Mouse (Mus musculus) ES-Bruce4 (cell line): ENCODE data around the gene Cyb5r1. TPM values are rescaled to one million over a fixed set of nuclear protein-coding genes. Genes with fewer than 3 reads are reported as not detected.

Experiments
- H3K27ac ChIP-seq: 2 replicates; pipeline ENCODE4 v1.5.1; 2012; ENCODE audit warnings: low read length, inconsistent platforms; ENCODE audit not compliant: insufficient read depth
- H3K27me3 ChIP-seq: 2 replicates; pipeline ENCODE4 v1.6.1; 2012; ENCODE audit warnings: mild to moderate bottlenecking, low read length, inconsistent platforms; ENCODE audit not compliant: control insufficient read depth, poor library complexity, insufficient read depth, severe bottlenecking
- H3K36me3 ChIP-seq: 2 replicates; pipeline ENCODE4 v1.6.1; 2012; ENCODE audit warnings: inconsistent platforms, mild to moderate bottlenecking, low read length, moderate library complexity; ENCODE audit not compliant: control insufficient read depth, poor library complexity, insufficient read depth, severe bottlenecking
- H3K4me1 ChIP-seq: one replicate; pipeline ENCODE4 v1.8.1; 2011; ENCODE audit warnings: low read length; ENCODE audit not compliant: control insufficient read depth, insufficient read depth
- H3K4me3 ChIP-seq: 2 replicates; pipeline ENCODE4 v1.5.1; 2011; ENCODE audit warnings: low read depth, mild to moderate bottlenecking, low read length
- H3K9ac ChIP-seq: 2 replicates; pipeline ENCODE4 v1.6.1; 2012; ENCODE audit warnings: low read depth, mild to moderate bottlenecking, inconsistent platforms; ENCODE audit not compliant: poor library complexity, severe bottlenecking
- H3K9me3 ChIP-seq: replicated peaks from 2 replicates; pipeline ENCODE4 v1.6.1; 2012; ENCODE audit warnings: mild to moderate bottlenecking, low read length, inconsistent platforms; ENCODE audit not compliant: control insufficient read depth, poor library complexity, insufficient read depth, severe bottlenecking
- CTCF ChIP-seq: IDR thresholded peaks from one replicate; pipeline ENCODE4 v1.8.1; 2011; ENCODE audit warnings: low read depth, low read length
- EP300 ChIP-seq: IDR thresholded peaks from 2 replicates; pipeline ENCODE4 v1.6.1; 2011; ENCODE audit warnings: low read depth, low read length; ENCODE audit not compliant: insufficient read depth
- POLR2A ChIP-seq: IDR thresholded peaks from one replicate; pipeline ENCODE4 v1.8.1; 2011; ENCODE audit warnings: low read length; ENCODE audit not compliant: insufficient read depth
- polyA plus RNA-seq: library from polyadenylated mRNA; stranded (reverse); fragments of >200 nt; gene quantifications from 2 replicates; pipeline ENCODE4 v1.2.4, GENCODE M21; 2011; ENCODE audit warnings: low read depth; ENCODE audit not compliant: missing spikeins, insufficient read depth, insufficient read length

The Cyb5r1 gene
- polyA plus RNA-seq, 1 experiment: 70.8 TPM

GRCm38 (mm10) chr1:134363194-134363593, 42.2 kb upstream of the Cyb5r1 start:
- Histone ChIP-seq H3K9ac (no peak overlapping the region), H3K9me3 (no peaks in the 10 kb centered on the region)
- no peak for TF ChIP-seq EP300
- TF ChIP-seq POLR2A: no peak
- no peak for TF ChIP-seq CTCF

GRCm38 (mm10) chr1:134365491-134365890, 39.9 kb upstream of the Cyb5r1 start:
- no peak for TF ChIP-seq POLR2A
- Histone ChIP-seq H3K27me3 (no peaks in the 10 kb centered on the region), H3K9ac (no peak overlapping the region), H3K4me1 (no peaks in the 10 kb centered on the region), H3K4me3 (no peak overlapping the region), H3K9me3 (peaks cover 10% of the 10 kb centered on the region), H3K36me3 (peaks cover 2% of the 10 kb centered on the region; the same call in 1 of the 2 replicates), H3K27ac (no peak overlapping the region)

More at GRCm38 (mm10) chr1:134363194-134363593, 42.2 kb upstream of the Cyb5r1 start:
- Histone ChIP-seq H3K36me3 (peaks cover 23% of the 10 kb centered on the region), H3K27ac (no peak overlapping the region), H3K4me1 (no peaks in the 10 kb centered on the region), H3K4me3 (no peak overlapping the region), H3K27me3 (no peaks in the 10 kb centered on the region)

DNA sequence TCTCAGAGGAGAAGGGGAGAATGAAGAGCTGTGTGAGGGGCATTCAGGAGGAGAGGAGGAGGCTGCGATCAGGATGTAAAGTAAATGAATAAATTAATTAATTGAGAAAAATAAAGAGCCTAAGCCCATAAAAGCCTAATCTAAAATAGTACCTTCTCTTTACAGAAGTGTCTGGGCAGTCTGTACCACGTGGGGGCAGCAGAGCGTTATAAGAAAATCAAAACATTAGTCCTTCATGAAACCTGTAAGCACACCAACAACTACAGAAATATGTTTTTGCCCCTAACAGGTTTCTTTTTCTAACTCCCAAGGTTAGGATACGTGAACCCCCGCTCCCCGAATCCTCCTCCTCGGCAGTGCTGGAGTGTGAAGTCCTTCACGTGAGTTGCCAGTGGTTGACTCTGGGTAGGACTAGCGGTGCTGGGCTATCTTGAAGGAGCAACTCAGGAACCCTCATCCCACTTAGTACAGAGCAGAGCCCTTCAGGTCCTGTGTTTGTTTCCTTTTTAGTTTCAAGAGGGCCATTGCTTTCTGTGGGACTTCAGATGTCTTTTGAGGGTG, 36.5 kb upstream of the Cyb5r1 start:
- H3K27ac ChIP-seq: no peak overlapping the region
- no peaks in the 10 kb centered on the region for H3K27me3 ChIP-seq
- H3K9me3 ChIP-seq: peaks cover 14% of the 10 kb centered on the region
- no peak overlapping the region for H3K4me3 ChIP-seq
- H3K4me1 ChIP-seq: no peaks in the 10 kb centered on the region
- H3K36me3 ChIP-seq: no peaks in the 10 kb centered on the region
- no peak for TF ChIP-seq EP300
- TF ChIP-seq CTCF: no peak
- no peak for TF ChIP-seq POLR2A
- no peak overlapping the region for H3K9ac ChIP-seq

DNA sequence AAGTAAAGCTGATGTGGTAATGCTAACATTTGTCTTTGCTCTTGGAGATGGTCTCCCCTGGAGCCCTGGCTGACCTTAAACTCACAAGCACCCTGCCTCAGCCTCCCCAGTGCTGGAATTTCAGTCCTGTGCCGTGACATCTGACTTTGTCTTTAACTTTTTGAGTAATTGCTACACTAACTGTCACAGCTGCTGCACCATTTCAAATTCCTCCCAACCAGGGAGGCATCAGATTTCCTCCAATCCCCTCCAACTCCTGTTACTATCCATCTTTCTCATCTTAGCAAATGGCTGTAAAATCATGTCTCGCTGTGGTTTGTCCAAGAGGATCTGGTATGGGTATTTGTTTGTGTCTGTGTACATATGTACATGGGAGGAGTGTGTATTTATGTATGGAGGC, 31.2 kb upstream of the Cyb5r1 start:
- no peak for TF ChIP-seq POLR2A
- TF ChIP-seq CTCF: no peak
- TF ChIP-seq EP300: no peak
- Histone ChIP-seq H3K9me3 (peaks cover 14% of the 10 kb centered on the region), H3K4me3 (no peak overlapping the region), H3K4me1 (no peaks in the 10 kb centered on the region), H3K27ac (no peak overlapping the region), H3K9ac (no peak overlapping the region), H3K27me3 (no peaks in the 10 kb centered on the region), H3K36me3 (no peaks in the 10 kb centered on the region)

GRCm38 (mm10) chr1:134381051-134381450, 24.3 kb upstream of the Cyb5r1 start:
- TF ChIP-seq EP300: no peak
- TF ChIP-seq POLR2A: no peak
- TF ChIP-seq CTCF: no peak
- Histone ChIP-seq H3K9ac (peak overlapping the region; percentile 58; the same call in 1 of the 2 replicates), H3K36me3 (no peaks in the 10 kb centered on the region)

DNA sequence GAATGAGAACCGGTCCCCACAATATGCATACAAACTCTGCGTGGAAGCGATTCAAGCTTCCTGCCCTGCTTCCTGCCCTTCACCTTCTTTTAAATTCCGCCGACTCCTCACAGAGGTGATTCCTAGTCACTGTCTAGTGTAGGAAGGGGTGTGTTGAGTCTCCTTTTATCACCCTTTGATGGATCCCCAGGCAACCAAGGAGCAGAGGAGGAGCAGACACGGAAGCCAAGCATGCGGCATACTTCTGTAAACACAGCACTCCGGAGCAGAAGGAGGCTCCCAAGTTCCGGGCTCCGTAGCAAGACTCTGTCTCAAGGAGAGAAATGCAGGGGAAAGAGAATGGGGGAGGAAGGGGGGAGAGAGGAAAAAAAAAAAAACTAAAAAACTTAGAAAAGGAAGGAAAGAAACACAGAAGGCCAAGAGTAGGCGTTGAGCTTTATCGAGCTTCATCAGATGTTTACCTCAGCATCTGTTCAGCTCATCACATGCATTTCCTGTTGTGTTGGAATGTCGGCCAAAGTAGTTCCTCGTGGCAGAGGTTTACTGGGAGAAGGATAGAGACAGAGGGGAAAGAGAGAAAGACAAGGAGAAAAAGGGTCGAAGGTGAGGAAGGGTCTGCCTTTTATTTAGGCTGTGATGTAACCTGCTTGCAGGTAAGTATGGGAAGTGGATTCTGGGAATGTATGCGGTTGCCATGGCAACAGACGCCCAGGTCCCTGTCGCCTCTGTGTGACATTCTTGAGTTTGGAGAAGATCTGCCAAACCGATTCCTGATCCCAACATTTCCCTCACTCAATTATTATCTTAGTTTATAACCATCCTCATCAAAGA, 23.3 kb upstream of the Cyb5r1 start:
- H3K9me3 ChIP-seq: 0 out of 2 replicates have a peak, but pooled peaks cover 3% of the 10 kb centered on the region
- peak overlapping the region; percentile 58 for H3K9ac ChIP-seq
- peak overlapping the region; percentile 74 for H3K4me3 ChIP-seq
- no peaks in the 10 kb centered on the region for H3K36me3 ChIP-seq
- peaks cover 2% of the 10 kb centered on the region for H3K4me1 ChIP-seq
- H3K27ac ChIP-seq: peak overlapping the region; percentile 88
- TF ChIP-seq EP300 (no peak), POLR2A (no peak), CTCF (no peak)
- no peaks in the 10 kb centered on the region for H3K27me3 ChIP-seq

More at GRCm38 (mm10) chr1:134381051-134381450, 24.3 kb upstream of the Cyb5r1 start:
- H3K27me3 ChIP-seq: no peaks in the 10 kb centered on the region
- H3K4me1 ChIP-seq: peaks cover 2% of the 10 kb centered on the region
- H3K4me3 ChIP-seq: no peak overlapping the region
- H3K27ac ChIP-seq: 0 out of 2 replicates have a peak overlapping the region, but pooled peaks have one; percentile 18
- H3K9me3 ChIP-seq: 0 out of 2 replicates have a peak, but pooled peaks cover 3% of the 10 kb centered on the region
